Mouse (Mus musculus) limb, embryonic 13.5 days (tissue): ENCODE data around the gene Mrm2. TPM values are rescaled to one million over a fixed set of nuclear protein-coding genes. Genes with fewer than 3 reads are reported as not detected.
A peak's percentile ranks its signal among the peaks of the same experiment; 100 is the strongest.

Experiments
- ATAC-seq: fragments of 200-750 bp; cut with Nextera tagmentation; 2 replicates; pipeline ENCODE4 v1.8.0; 2017; ENCODE audit warnings: low read depth, moderate number of reproducible peaks, moderate TSS enrichment; ENCODE audit not compliant: low FRiP score
- H3K27ac ChIP-seq: fragments of 300-500 bp; sonication (generic); 2 replicates; pipeline ENCODE4 v1.5.1; 2015; ENCODE audit warnings: inconsistent platforms, mild to moderate bottlenecking, moderate library complexity
- H3K27me3 ChIP-seq: fragments of 300-500 bp; sonication (generic); 2 replicates; pipeline ENCODE4 v1.6.1; 2015; ENCODE audit warnings: mild to moderate bottlenecking, inconsistent platforms
- H3K36me3 ChIP-seq: fragments of 300-500 bp; sonication (generic); 2 replicates; pipeline ENCODE4 v1.6.1; 2015; ENCODE audit warnings: inconsistent platforms, mild to moderate bottlenecking, moderate library complexity
- H3K4me1 ChIP-seq: fragments of 300-500 bp; sonication (generic); 2 replicates; pipeline ENCODE4 v1.6.1; 2015; ENCODE audit warnings: inconsistent platforms
- H3K4me2 ChIP-seq: fragments of 300-500 bp; sonication (generic); replicated peaks from 2 replicates; pipeline ENCODE4 v1.6.1; 2015; ENCODE audit warnings: inconsistent platforms, mild to moderate bottlenecking, moderate library complexity
- H3K4me3 ChIP-seq: fragments of 300-500 bp; sonication (generic); 2 replicates; pipeline ENCODE4 v1.5.1; 2015; ENCODE audit warnings: moderate library complexity, mild to moderate bottlenecking, inconsistent platforms
- H3K9ac ChIP-seq: fragments of 300-500 bp; sonication (generic); 2 replicates; pipeline ENCODE4 v1.6.1; 2015; ENCODE audit warnings: mild to moderate bottlenecking, inconsistent platforms
- H3K9me3 ChIP-seq: fragments of 300-500 bp; sonication (generic); 2 replicates; pipeline ENCODE4 v1.6.1; 2016; ENCODE audit warnings: inconsistent platforms
- WGBS: fragments of 180-500 bp; shearing (Covaris S2); methylation state at CpG from one replicate; pipeline ENCODE4 v1.1.7; 2015; 5-methylcytosine and 5-hydroxymethylcytosine counted together
- polyA plus RNA-seq: library from polyadenylated mRNA; unstranded; fragments of >200 nt; fragmentation: Nextera tagmentation; extraction: Ambion mirVana; gene quantifications from 2 replicates; pipeline ENCODE4 v1.2.1, GENCODE M21; 2015

Mrm2 gene
- polyA plus RNA-seq, result 23.2 and 24.1 TPM in 2 replicates

DNA sequence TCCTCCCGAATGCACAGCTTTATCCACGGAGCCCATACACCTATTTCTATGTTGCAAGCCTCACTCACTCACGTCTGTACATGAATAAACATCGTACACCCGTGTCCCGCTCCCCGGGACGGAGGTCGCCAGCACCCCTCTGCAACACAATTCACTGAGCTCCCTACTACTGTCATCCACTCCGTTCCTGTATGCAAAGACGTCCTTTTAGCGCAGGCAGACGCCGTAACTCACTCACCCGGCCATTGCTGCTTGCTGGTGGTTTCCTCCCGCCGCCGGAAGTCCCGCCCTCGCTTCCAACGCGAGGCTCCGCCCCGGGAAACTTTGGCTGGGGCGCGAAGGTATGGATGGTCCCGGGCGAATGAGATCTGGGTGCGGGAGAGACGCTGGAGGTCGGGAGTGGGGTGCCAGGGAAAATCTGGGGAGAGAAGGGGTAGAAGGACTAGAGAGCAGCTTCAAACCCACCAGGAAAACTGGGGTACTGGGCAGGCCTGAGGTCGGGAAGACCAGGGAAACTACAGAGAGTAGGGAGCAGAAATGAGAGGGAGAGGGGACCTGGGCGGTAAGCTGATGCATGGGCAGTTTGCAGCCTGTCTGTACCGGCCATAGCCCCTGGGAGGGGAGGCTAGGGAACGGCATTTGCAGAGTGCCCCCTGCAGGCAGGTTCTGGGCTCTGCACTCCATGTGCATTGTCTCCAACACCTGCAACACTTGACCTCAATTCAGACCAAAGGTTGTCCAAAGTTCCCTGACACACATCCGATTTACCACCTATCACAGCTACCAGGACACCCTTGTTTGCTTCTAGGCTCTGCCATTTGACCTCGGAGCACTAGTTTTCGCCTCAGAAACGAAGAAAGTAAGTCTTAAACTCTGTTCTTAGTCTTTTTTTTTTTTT lies at the start of gene Mrm2:
Mrm2 (minus strand) TSS at position 284 of the 898 bp plus-strand sequence.
- peak within 1 kb of the TSS; percentile 89 for H3K27ac ChIP-seq
- ATAC-seq, result peak; percentile 84
- H3K9me3 ChIP-seq, result no peaks in the 10 kb centered on the region
- H3K9ac ChIP-seq, result peak within 1 kb of the TSS; percentile 82
- no peaks in the 10 kb centered on the region for H3K27me3 ChIP-seq
- peak within 1 kb of the TSS; percentile 94 for H3K4me2 ChIP-seq
- H3K4me3 ChIP-seq, result peak within 1 kb of the TSS; percentile 71
- H3K36me3 ChIP-seq, result peaks cover 39% of the 10 kb centered on the region
- H3K4me1 ChIP-seq, result peaks cover 17% of the 10 kb centered on the region
- WGBS, result 1% methylated on average over 39 of the region's 39 CpGs

DNA sequence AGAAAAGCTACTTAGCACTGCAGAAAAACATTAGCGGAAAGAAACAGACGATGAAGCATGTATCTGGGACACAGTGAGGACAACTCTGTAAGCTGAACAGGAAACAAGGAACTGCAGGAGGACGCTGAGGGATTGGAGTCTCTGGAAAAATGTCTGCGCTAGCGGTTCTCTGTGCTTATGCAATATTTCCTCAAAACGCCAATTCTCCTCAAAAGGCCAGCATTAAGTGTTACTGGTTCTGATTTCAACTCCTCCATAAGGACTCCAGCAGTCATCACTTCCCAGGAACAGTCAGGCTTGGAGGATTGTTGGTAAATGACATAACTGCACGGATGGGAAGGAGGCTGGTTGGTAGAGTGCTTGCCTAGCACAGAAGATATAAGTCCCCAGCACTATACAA lies 49.5 kb upstream of the Mrm2 start:
- Histone ChIP-seq H3K4me1 (peaks cover 21% of the 10 kb centered on the region), H3K27ac (no peak overlapping the region), H3K27me3 (no peaks in the 10 kb centered on the region), H3K36me3 (no peaks in the 10 kb centered on the region), H3K9me3 (no peaks in the 10 kb centered on the region), H3K9ac (no peak overlapping the region), H3K4me2 (no peak overlapping the region), H3K4me3 (no peak overlapping the region)
- ATAC-seq, result no peak
- WGBS, result 91% methylated on average over 7 of the region's 7 CpGs

DNA sequence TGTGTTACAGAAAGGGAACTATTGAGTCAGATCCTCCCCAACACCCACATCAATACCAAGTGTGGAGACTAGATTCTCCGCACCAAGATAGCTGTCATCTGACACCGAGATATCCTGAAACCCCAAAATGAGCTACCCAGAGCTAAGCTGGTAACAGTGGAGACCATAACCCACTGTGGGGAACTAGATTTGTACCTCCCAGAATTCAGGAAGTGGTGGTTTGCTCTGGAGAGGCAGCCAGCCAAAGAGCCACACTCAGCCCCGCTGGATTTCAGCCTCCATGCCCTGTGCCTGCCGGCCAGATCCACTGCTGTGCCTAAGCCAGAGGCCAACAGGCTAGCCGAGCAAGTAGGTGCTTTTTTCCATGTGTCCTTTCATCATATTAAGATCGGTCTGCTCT lies 47.6 kb upstream of the Mrm2 start:
- peaks cover 20% of the 10 kb centered on the region for H3K4me1 ChIP-seq
- H3K27me3 ChIP-seq, result no peaks in the 10 kb centered on the region
- WGBS, result 74% methylated on average over 6 of the region's 6 CpGs
- H3K36me3 ChIP-seq, result no peaks in the 10 kb centered on the region
- no peak overlapping the region for H3K9ac ChIP-seq
- no peaks in the 10 kb centered on the region for H3K9me3 ChIP-seq
- H3K4me2 ChIP-seq, result no peak overlapping the region
- ATAC-seq, result no peak
- peak overlapping the region; percentile 33; the same call in 1 of the 2 replicates for H3K27ac ChIP-seq
- no peak overlapping the region for H3K4me3 ChIP-seq

DNA sequence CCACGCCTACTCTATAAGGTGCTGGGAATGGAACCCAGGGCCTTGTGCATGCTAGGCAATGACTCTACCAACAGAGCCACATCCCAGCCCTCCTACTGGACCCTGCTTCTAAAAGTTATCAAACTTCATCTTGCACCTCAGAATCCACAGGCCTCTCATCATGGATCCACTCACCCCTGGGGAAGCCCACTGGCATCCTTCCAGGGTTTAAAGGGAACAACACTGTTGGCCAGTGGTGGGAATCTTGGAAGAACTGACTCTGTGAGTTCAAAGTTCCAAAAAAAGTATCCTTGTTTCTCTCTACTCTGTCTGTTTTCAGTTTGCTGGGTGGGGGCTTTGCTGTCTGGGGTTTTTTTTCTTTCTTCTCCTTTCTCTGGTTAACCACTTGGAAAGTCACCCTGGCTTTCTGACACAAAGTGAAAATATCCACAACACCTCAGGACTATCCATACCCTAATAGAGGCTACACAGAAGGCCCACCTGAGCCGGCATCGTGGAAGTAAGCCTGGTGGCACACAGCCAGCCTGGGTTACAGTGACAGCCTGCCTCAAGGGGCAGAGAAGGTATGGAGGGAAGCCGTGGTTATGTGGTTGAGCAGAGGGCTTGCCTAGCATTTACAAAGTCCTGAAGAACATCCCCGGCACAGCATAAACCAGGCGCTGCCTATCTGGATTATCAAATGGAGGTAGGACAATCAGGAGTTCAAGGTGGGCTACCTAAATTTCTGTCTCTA lies 46.6 kb upstream of the Mrm2 start:
- Histone ChIP-seq H3K27me3 (no peaks in the 10 kb centered on the region), H3K27ac (no peak overlapping the region)

DNA sequence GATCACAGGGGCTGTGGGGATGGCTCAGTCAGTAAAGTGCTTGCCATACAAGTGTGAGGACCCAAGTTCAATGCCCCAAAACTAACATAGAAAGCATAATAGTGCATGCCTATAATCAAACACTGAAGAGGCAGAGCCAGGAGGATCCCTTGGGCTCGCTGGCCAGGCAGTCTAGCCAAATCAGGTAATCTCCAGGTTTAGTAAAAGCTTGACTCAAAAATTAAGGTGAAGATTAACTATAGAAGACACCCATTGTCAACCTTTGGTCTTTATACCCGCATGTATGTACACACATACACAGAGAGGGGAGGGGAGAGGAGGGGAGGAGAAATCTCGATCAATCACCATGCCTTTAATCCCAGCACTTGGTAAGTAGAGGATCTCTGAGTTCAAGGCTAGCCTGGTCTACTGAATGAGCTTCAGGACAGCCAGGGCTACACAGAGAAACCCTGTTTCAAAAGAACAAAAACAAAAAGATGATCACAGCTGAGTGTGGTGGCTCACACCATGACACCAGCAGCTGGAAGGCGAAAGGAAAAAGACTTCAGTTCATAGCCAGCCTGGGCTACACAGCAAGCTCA lies 43.6 kb upstream of the Mrm2 start:
- Histone ChIP-seq H3K4me3 (no peak overlapping the region), H3K9me3 (no peaks in the 10 kb centered on the region), H3K27me3 (no peaks in the 10 kb centered on the region), H3K4me1 (peaks cover 22% of the 10 kb centered on the region), H3K4me2 (no peak overlapping the region), H3K9ac (no peak overlapping the region), H3K27ac (no peak overlapping the region), H3K36me3 (no peaks in the 10 kb centered on the region)
- WGBS, result 90% methylated on average over 4 of the region's 4 CpGs
- no peak for ATAC-seq

More for the DNA sequence above, 46.6 kb upstream of the Mrm2 start:
- ATAC-seq, result no peak
- H3K4me2 ChIP-seq, result no peak overlapping the region
- no peak overlapping the region for H3K4me3 ChIP-seq
- peaks cover 15% of the 10 kb centered on the region for H3K4me1 ChIP-seq
- H3K9ac ChIP-seq, result no peak overlapping the region
- no peaks in the 10 kb centered on the region for H3K36me3 ChIP-seq
- H3K9me3 ChIP-seq, result no peaks in the 10 kb centered on the region
- WGBS, result 82% methylated on average over 6 of the region's 6 CpGs

DNA sequence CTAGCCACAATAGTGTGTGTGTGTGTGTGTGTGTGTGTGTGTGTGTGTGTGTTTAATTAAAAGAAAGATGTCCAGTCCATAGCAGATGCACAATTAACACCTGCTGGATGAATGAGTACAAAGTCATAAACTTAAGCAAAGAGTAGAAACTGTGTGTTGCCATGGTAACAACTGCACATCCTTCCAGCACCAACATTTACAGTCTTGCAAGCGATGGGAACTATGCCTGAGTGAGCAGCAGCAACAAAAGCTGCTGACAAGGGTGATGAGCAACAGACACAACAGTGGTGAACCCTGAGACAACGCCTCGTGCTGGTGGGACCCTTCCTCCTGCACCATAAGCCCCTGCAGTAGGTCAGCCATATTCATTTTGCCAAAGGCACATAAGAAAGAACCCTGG lies 42.5 kb upstream of the Mrm2 start:
- no peak overlapping the region for H3K9ac ChIP-seq
- ATAC-seq, result no peak
- 55% methylated on average over 3 of the region's 3 CpGs for WGBS
- H3K4me2 ChIP-seq, result no peak overlapping the region
- no peak overlapping the region for H3K27ac ChIP-seq
- no peaks in the 10 kb centered on the region for H3K27me3 ChIP-seq
- no peaks in the 10 kb centered on the region for H3K36me3 ChIP-seq
- H3K4me1 ChIP-seq, result peaks cover 19% of the 10 kb centered on the region
- H3K9me3 ChIP-seq, result no peaks in the 10 kb centered on the region
- no peak overlapping the region for H3K4me3 ChIP-seq

DNA sequence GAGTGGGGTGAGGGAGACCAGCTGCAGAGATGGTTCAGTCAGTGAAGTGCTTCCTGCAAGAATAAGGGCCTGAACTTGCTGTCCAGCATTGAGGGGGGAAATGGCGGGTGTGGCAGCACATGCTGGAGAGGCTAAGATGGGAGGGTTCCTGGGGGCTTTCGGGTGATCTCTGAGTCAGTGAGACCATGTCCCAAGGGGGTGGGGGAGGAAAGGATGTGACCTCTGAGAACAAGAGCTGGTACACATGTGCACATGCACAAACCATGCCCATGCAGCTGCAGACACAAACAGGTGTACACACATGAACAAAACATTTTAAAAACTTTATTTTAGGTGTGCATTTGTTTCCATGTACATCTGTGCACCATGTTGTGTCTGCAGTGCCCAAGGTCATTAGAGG lies 42.0 kb upstream of the Mrm2 start:
- ATAC-seq, result no peak
- H3K9me3 ChIP-seq, result no peaks in the 10 kb centered on the region
- H3K27ac ChIP-seq, result no peak overlapping the region
- WGBS, result 70% methylated on average over 2 of the region's 2 CpGs
- no peaks in the 10 kb centered on the region for H3K36me3 ChIP-seq
- H3K4me1 ChIP-seq, result peaks cover 19% of the 10 kb centered on the region
- no peak overlapping the region for H3K4me3 ChIP-seq
- no peak overlapping the region for H3K4me2 ChIP-seq
- no peaks in the 10 kb centered on the region for H3K27me3 ChIP-seq
- no peak overlapping the region for H3K9ac ChIP-seq

DNA sequence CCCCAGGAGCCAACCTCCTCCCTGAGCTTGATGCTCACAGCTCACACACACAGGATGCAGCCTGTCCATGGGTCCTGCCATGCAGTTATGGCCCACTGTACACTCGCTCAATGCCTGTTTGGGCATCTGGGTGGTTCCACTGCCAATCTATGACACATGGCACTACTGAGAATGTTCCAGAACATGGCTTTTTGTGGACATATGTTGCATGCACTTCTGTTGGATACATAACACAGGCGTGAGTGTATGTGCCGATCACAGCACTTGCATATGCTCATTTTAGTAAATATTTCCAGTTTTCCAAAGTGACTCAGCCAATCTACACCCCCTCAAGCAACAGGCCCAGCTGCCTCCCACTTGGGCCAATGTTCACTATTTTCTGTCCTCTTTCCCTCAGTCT lies 40.0 kb upstream of the Mrm2 start:
- no peak for ATAC-seq
- 95% methylated on average over 3 of the region's 3 CpGs for WGBS

DNA sequence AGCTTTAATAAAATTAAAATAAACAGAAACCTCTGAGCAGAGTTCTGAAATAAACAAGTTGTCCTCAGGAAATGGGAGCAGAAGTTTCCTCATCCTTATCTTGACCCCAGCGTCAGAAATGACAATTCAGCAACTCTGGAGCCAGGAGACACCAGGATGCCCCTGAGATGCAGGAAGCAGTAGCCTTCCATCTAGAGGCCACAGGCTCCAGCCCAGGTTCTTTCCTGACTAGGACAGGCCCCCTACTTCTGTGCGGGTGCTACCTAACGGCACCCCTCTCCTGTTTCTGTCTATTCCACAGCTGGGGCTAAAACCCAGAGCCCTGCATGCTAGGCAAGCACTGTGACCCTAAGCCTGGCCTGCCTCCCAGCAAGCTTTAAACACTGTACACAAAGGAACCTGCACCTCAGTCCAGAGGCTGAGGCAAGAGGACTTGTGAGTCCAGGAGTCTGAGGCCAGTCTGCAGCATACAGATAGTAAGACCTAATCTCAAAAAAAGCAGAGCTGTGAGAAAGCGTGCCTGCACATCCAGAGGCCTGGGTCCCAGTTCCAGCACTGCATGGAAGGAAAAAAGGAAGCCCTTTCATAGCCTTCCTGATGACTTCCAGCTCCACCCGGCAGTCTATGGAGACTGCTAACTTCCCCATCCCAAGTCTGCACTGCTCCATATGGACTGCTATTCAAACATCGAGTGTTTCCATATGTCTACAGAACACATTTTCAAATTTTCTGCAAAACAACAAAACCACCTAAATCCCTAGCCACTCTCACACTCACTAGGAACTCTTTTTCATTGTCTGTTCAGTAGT lies 39.0 kb upstream of the Mrm2 start:
- no peaks in the 10 kb centered on the region; the same call in 1 of the 2 replicates for H3K36me3 ChIP-seq
- H3K4me2 ChIP-seq, result no peak overlapping the region
- 60% methylated on average over 6 of the region's 6 CpGs for WGBS
- H3K4me1 ChIP-seq, result peaks cover 16% of the 10 kb centered on the region
- no peak overlapping the region for H3K4me3 ChIP-seq
- ATAC-seq, result no peak
- peak overlapping the region; percentile 76 for H3K27ac ChIP-seq
- H3K9me3 ChIP-seq, result no peaks in the 10 kb centered on the region
- H3K9ac ChIP-seq, result peak overlapping the region; percentile 25; the same call in 1 of the 2 replicates
- H3K27me3 ChIP-seq, result no peaks in the 10 kb centered on the region

More for the DNA sequence above, 40.0 kb upstream of the Mrm2 start:
- no peak overlapping the region for H3K4me2 ChIP-seq
- no peaks in the 10 kb centered on the region for H3K9me3 ChIP-seq
- no peaks in the 10 kb centered on the region for H3K36me3 ChIP-seq
- no peaks in the 10 kb centered on the region for H3K27me3 ChIP-seq
- H3K9ac ChIP-seq, result no peak overlapping the region
- no peak overlapping the region for H3K4me3 ChIP-seq
- peaks cover 16% of the 10 kb centered on the region for H3K4me1 ChIP-seq
- 0 out of 2 replicates have a peak overlapping the region, but pooled peaks have one; percentile 76 for H3K27ac ChIP-seq

DNA sequence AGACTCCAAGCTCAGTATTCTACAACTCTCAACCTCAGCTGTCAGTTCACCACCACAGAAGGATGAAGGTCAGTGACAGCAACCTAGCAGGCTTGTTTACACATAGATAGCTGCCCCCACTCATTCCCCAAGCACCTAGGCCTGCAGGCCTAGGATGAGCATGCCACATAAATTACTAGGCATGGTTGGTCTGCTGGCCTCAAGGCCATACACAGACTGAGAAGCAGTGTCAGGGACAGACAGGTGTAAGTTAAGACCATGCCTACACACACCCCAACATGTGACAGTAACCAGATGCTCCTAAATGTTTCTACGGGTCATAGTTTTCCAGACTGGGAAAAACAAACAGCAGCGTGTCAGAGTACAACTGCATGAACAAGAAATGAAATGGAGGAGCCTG lies 37.8 kb upstream of the Mrm2 start:
- WGBS, result 74% methylated on average over 2 of the region's 2 CpGs
- peaks cover 16% of the 10 kb centered on the region for H3K4me1 ChIP-seq
- no peak overlapping the region for H3K9ac ChIP-seq
- H3K4me2 ChIP-seq, result no peak overlapping the region
- H3K27ac ChIP-seq, result no peak overlapping the region
- ATAC-seq, result no peak
- H3K27me3 ChIP-seq, result no peaks in the 10 kb centered on the region
- H3K36me3 ChIP-seq, result peaks cover 4% of the 10 kb centered on the region
- H3K9me3 ChIP-seq, result no peaks in the 10 kb centered on the region
- no peak overlapping the region for H3K4me3 ChIP-seq

DNA sequence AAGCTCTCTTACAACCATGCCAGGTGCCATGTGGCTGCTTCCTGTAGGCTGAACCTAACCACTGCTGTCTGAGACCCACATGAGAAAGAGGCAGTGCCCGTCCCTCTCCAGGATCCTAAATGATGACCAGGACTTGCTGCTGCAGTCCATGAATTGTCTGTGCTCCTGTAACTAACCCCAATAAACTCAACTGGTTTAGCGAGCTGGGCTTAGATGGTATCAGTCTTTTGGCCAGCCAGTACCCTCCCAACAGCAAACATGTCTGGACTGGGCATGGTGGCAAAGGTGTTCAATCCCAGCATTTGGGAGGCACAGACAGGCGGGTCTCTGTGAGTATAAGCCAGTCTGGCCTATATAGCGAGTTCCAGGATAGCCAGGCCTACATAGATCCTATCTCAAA lies 37.2 kb upstream of the Mrm2 start:
- Histone ChIP-seq H3K4me2 (no peak overlapping the region), H3K4me3 (no peak overlapping the region), H3K36me3 (peaks cover 7% of the 10 kb centered on the region), H3K4me1 (peaks cover 10% of the 10 kb centered on the region), H3K27me3 (no peaks in the 10 kb centered on the region), H3K9me3 (peaks cover 3% of the 10 kb centered on the region; the same call in 1 of the 2 replicates), H3K9ac (no peak overlapping the region), H3K27ac (no peak overlapping the region)
- no peak for ATAC-seq
- 85% methylated on average over 4 of the region's 4 CpGs for WGBS
